Mouse (Mus musculus) G1E (cell line): ENCODE measurements around the gene Slc2a4. TPM values are rescaled to one million over a fixed set of nuclear protein-coding genes. Genes with fewer than 3 reads are reported as not detected.

ENCODE experiments used
- ATAC-seq: 2 replicates; pipeline ENCODE4 v1.8.0; 2016; ENCODE audit warnings: mild to moderate bottlenecking; ENCODE audit not compliant: insufficient number of reproducible peaks, poor library complexity, low FRiP score, severe bottlenecking; ENCODE audit errors: extremely low read depth
- DNase-seq: peaks from one replicate; pipeline ENCODE4 v3.0.0; 2012; ENCODE audit warnings: low spot score
- H3K27me3 ChIP-seq: 2 replicates; pipeline ENCODE4 v1.6.1; 2012; ENCODE audit warnings: mild to moderate bottlenecking, low read length, inconsistent platforms; ENCODE audit not compliant: insufficient read depth
- H3K36me3 ChIP-seq: replicated peaks from 2 replicates; pipeline ENCODE3; 2012; ENCODE audit warnings: mild to moderate bottlenecking, inconsistent platforms
- H3K4me1 ChIP-seq: 2 replicates; pipeline ENCODE4 v1.6.1; 2012; ENCODE audit warnings: low read depth, low read length, inconsistent platforms, mixed read lengths; ENCODE audit not compliant: insufficient read depth
- H3K4me3 ChIP-seq: 2 replicates; pipeline ENCODE4 v1.5.1; 2012; ENCODE audit warnings: low read depth, mild to moderate bottlenecking, inconsistent platforms, low read length, moderate library complexity, mixed read lengths
- H3K9me3 ChIP-seq: replicated peaks from 2 replicates; pipeline ENCODE4 v1.6.1; 2012; ENCODE audit warnings: inconsistent platforms
- CTCF ChIP-seq: IDR thresholded peaks from 2 replicates; pipeline ENCODE4 v1.5.1; 2012; ENCODE audit warnings: low read depth, low read length, inconsistent platforms, mixed read lengths
- GATA1 ChIP-seq: IDR thresholded peaks from 2 replicates; pipeline ENCODE4 v1.6.1; 2012; ENCODE audit warnings: borderline replicate concordance, low read length, inconsistent platforms, mixed read lengths
- GATA2 ChIP-seq: IDR thresholded peaks from 2 replicates; pipeline ENCODE4 v1.6.1; 2012; ENCODE audit warnings: low read depth, low read length, inconsistent platforms, borderline replicate concordance
- POLR2AphosphoS5 ChIP-seq: IDR thresholded peaks from 2 replicates; pipeline ENCODE4 v1.6.1; 2012; ENCODE audit warnings: low read depth, low read length, inconsistent platforms; ENCODE audit not compliant: insufficient replicate concordance
- TAL1 ChIP-seq: conservative IDR thresholded peaks from 2 replicates; pipeline ENCODE4 v1.6.1; 2012; ENCODE audit warnings: low read depth, low read length, inconsistent platforms, mixed read lengths
- polyA plus RNA-seq: library from polyadenylated mRNA; stranded (reverse); fragments of >175 nt; gene quantifications from 2 replicates; pipeline ENCODE4 v1.2.3, GENCODE M21; 2012
- total RNA-seq, 2 experiments: library from RNA; stranded (forward) in 1 of 2; stranded (reverse) in 1 of 2; fragments of 200-1000 nt in 1 of 2; fragments of >200 nt in 1 of 2; fragmentation: Nextera tagmentation in 1 of 2; gene quantifications; 2 replicates each; pipeline ENCODE4 v1.2.3; 2014 to 2017

The Slc2a4 gene
- total and polyA plus RNA-seq, 3 experiments, result 0.16 to 10.6 (median 0.16) TPM

GRCm38 (mm10) chr11:69914372-69914764 is 33.6 kb downstream of the Slc2a4 start:
- peaks cover 96% of the 10 kb centered on the region for H3K36me3 ChIP-seq
- no peaks in the 10 kb centered on the region for H3K9me3 ChIP-seq
- H3K4me3 ChIP-seq, result peak overlapping the region; percentile 91
- no peaks in the 10 kb centered on the region for H3K27me3 ChIP-seq
- TF ChIP-seq GATA1 (no peak), CTCF (no peak), POLR2AphosphoS5 (no peak; the same call in 1 of the 2 replicates), TAL1 (no peak), GATA2 (no peak)
- ATAC-seq (no peak), DNase-seq (no peak)
- peaks cover 79% of the 10 kb centered on the region for H3K4me1 ChIP-seq

- H3K36me3 ChIP-seq, result peaks cover 96% of the 10 kb centered on the region
These were observed 34.2 kb downstream of the Slc2a4 start, which contains the start of gene Gps2 for GRCm38 (mm10) chr11:69913554-69914371. Gene Gps2 (plus strand): TSS chr11:69913888.

GRCm38 (mm10) chr11:69912716-69913530 is 35.1 kb downstream of the Slc2a4 start:
- Histone ChIP-seq H3K36me3 (peaks cover 96% of the 10 kb centered on the region), H3K27me3 (no peaks in the 10 kb centered on the region), H3K9me3 (no peaks in the 10 kb centered on the region), H3K4me3 (peak overlapping the region; percentile 91), H3K4me1 (peaks cover 68% of the 10 kb centered on the region)
- TF ChIP-seq TAL1, result no peak
- TF ChIP-seq POLR2AphosphoS5, result no peak
- no peak for TF ChIP-seq GATA1
- no peak for TF ChIP-seq GATA2
- no peak for TF ChIP-seq CTCF
- DNase-seq, result no peak
- no peak for ATAC-seq

More at GRCm38 (mm10) chr11:69913554-69914371, 34.2 kb downstream of the Slc2a4 start, which contains the start of gene Gps2:
- H3K4me3 ChIP-seq, result peak within 1 kb of the TSS; percentile 91
- ATAC-seq, result peak; percentile 73
- DNase-seq, result peak; percentile 93
- H3K27me3 ChIP-seq, result no peaks in the 10 kb centered on the region
- peaks cover 75% of the 10 kb centered on the region for H3K4me1 ChIP-seq
- H3K9me3 ChIP-seq, result no peaks in the 10 kb centered on the region
- TF ChIP-seq TAL1, result no peak
- no peak for TF ChIP-seq GATA1
- no peak for TF ChIP-seq POLR2AphosphoS5
- TF ChIP-seq CTCF, result no peak
- TF ChIP-seq GATA2, result no peak

- Histone ChIP-seq H3K36me3 (peaks cover 97% of the 10 kb centered on the region), H3K9me3 (no peaks in the 10 kb centered on the region), H3K4me3 (no peak overlapping the region), H3K4me1 (peaks cover 56% of the 10 kb centered on the region), H3K27me3 (no peaks in the 10 kb centered on the region)
- ATAC-seq, result no peak
- TF ChIP-seq CTCF, result no peak
- TF ChIP-seq GATA1, result no peak
- TF ChIP-seq GATA2, result no peak
- no peak for TF ChIP-seq POLR2AphosphoS5
- no peak for DNase-seq
These were observed 36.3 kb downstream of the Slc2a4 start for GRCm38 (mm10) chr11:69911701-69912100.

GRCm38 (mm10) chr11:69910781-69911560 is 37.0 kb downstream of the Slc2a4 start:
- peaks cover 97% of the 10 kb centered on the region for H3K36me3 ChIP-seq

GRCm38 (mm10) chr11:69910177-69910576 is 37.8 kb downstream of the Slc2a4 start:
- Histone ChIP-seq H3K36me3 (peaks cover 97% of the 10 kb centered on the region), H3K4me1 (peaks cover 51% of the 10 kb centered on the region), H3K4me3 (no peak overlapping the region), H3K27me3 (no peaks in the 10 kb centered on the region), H3K9me3 (no peaks in the 10 kb centered on the region)
- no peak for ATAC-seq
- DNase-seq, result no peak
- TF ChIP-seq GATA1 (no peak), GATA2 (no peak)

More at GRCm38 (mm10) chr11:69910781-69911560, 37.0 kb downstream of the Slc2a4 start:
- TF ChIP-seq GATA2 (no peak), POLR2AphosphoS5 (no peak), CTCF (no peak), GATA1 (no peak), TAL1 (no peak)
- DNase-seq (no peak), ATAC-seq (no peak)
- H3K4me3 ChIP-seq, result no peak overlapping the region
- no peaks in the 10 kb centered on the region for H3K27me3 ChIP-seq
- peaks cover 53% of the 10 kb centered on the region for H3K4me1 ChIP-seq
- no peaks in the 10 kb centered on the region for H3K9me3 ChIP-seq
